ENCODE assay signal across 12 mouse cellular contexts in the genomic region with DNA sequence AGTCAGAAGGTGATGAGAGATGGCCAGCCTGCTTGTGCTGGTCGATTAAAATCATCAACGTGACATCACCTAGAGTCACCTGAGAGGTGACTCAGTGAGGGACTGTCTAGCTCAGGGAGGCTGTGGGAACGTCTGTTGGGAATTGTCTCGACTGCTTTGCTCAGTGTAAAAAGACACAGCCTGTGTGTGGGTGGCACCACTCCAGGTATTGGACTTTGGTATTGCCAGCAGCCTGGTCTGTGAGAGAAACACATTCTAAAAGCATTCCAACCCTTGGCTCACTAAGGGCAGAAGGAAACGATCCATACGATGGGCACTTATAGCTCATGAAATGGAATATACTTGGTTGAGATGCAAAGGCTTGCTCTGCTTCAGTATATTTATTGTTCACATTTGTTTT.
DNase-seq lines count a peak whose midpoint lies in the region.
"Had no signal": no experiment of that assay in that cellular context is flagged by ENCODE, and none has a peak within 500 bp of the region (broad histone marks: within the 10 kb centered on the region; RNA-seq: fewer than 3 reads in every experiment).

No protein-coding gene starts in this region.

- peak; percentile 67 to 74 for DNase-seq in cerebellum, postnatal 10 days
- no peak for DNase-seq in cerebellum, adult 9-10 months
- DNase-seq in cerebellum, postnatal 25 days: peak; percentile 25 to 53
- DNase-seq in cerebellum, adult 11-12 months: no peak
- DNase-seq in right cerebral cortex, postnatal 4 days: peak; percentile 21
- no peak for DNase-seq in right cerebral cortex, postnatal 14 days
- DNase-seq in kidney, postnatal 14 days: no peak
- DNase-seq: adrenal gland, adult 2 months; adrenal gland, postnatal 10 days; adrenal gland, postnatal 25 days; cerebellum, adult 8-10 months; forebrain, postnatal 0 days had no signal

Comparison
In these comparisons a context has a peak if more than half of its experiments do, and no peak if none do; other contexts are left out.
1. DNase-seq: peak in cerebellum, postnatal 10 days (2 of 2), cerebellum, postnatal 25 days (2 of 2) and right cerebral cortex, postnatal 4 days (single experiment); none in cerebellum, adult 9-10 months (single experiment), cerebellum, adult 11-12 months (single experiment), right cerebral cortex, postnatal 14 days (single experiment) and kidney, postnatal 14 days (single experiment).